Mouse (Mus musculus) liver, embryonic 13.5 days (tissue): ENCODE measurements at regions not wholly inside any gene's neighbourhood (a gene's known extent, or its start where the extent isn't known, plus 50 kb on each side); places are given as distances from the start of the nearest gene placed in this dataset.
"Not testable (repeated sequence)": the region's sequence is repeated elsewhere in the genome, so short reads cannot be mapped to it uniquely, and the experiment has no call there.

Source experiments
- ATAC-seq: fragments of 200-750 bp; cut with Nextera tagmentation; 2 replicates; pipeline ENCODE4 v1.8.0; 2017; ENCODE audit warnings: low read depth, mild to moderate bottlenecking, moderate number of reproducible peaks, moderate library complexity
- DNase-seq: peaks from one replicate; pipeline ENCODE4 v3.0.0; 2022
- H3K27ac ChIP-seq: fragments of 300-500 bp; sonication (generic); 2 replicates; pipeline ENCODE4 v1.5.1; 2015; ENCODE audit warnings: moderate library complexity, mild to moderate bottlenecking, inconsistent platforms
- H3K27me3 ChIP-seq: fragments of 300-500 bp; sonication (generic); 2 replicates; pipeline ENCODE4 v1.6.1; 2015; ENCODE audit warnings: mild to moderate bottlenecking, inconsistent platforms
- H3K36me3 ChIP-seq: fragments of 300-500 bp; sonication (generic); 2 replicates; pipeline ENCODE4 v1.6.1; 2015; ENCODE audit warnings: mild to moderate bottlenecking, inconsistent platforms
- H3K4me1 ChIP-seq: fragments of 300-500 bp; sonication (generic); replicated peaks from 2 replicates; pipeline ENCODE4 v1.6.1; 2015; ENCODE audit warnings: inconsistent platforms
- H3K4me2 ChIP-seq: fragments of 300-500 bp; sonication (generic); 2 replicates; pipeline ENCODE4 v1.6.1; 2015; ENCODE audit warnings: inconsistent platforms, mild to moderate bottlenecking, moderate library complexity
- H3K4me3 ChIP-seq: fragments of 300-500 bp; sonication (generic); replicated peaks from 2 replicates; pipeline ENCODE4 v1.5.1; 2015; ENCODE audit warnings: mild to moderate bottlenecking, inconsistent platforms
- H3K9ac ChIP-seq: fragments of 300-500 bp; sonication (generic); 2 replicates; pipeline ENCODE4 v1.6.1; 2015; ENCODE audit warnings: mild to moderate bottlenecking, inconsistent platforms
- H3K9me3 ChIP-seq: fragments of 300-500 bp; sonication (generic); replicated peaks from 2 replicates; pipeline ENCODE4 v1.6.1; 2016; ENCODE audit warnings: inconsistent platforms
- WGBS: fragments of 180-500 bp; shearing (Covaris S2); methylation state at CpG from one replicate; pipeline ENCODE4 v1.1.7; 2015; ENCODE audit not compliant: insufficient replicate concordance; 5-methylcytosine and 5-hydroxymethylcytosine counted together

DNA sequence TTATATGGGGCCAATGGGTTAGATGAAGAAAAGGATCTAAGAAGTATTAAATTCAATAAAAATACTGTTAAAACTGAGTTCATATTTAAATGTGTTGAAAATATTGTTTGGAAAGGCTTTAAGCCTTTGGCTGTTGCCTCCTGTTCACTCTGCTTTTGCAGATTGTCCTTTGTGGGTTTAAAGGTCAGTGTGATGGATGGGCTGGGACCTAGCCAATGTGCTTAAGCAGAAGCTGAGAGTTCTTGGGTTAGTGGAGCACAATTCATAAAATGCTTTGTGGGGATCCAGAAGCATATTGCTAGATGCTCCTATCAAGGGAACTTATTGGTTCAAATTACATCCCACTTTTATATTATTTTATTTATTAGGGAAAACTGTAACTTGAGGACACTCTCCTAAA lies 402.4 kb upstream of the Stxbp6 start:
- Histone ChIP-seq H3K4me1 (no peaks in the 10 kb centered on the region), H3K9ac (no peak overlapping the region), H3K4me3 (no peak overlapping the region), H3K4me2 (no peak overlapping the region), H3K27me3 (no peaks in the 10 kb centered on the region), H3K9me3 (no peaks in the 10 kb centered on the region), H3K36me3 (no peaks in the 10 kb centered on the region), H3K27ac (no peak overlapping the region)
- ATAC-seq (no peak), DNase-seq (no peak)

GRCm38 (mm10) chr12:45468093-45468492 lies 393.6 kb upstream of the Stxbp6 start:
- no peak for ATAC-seq

DNA sequence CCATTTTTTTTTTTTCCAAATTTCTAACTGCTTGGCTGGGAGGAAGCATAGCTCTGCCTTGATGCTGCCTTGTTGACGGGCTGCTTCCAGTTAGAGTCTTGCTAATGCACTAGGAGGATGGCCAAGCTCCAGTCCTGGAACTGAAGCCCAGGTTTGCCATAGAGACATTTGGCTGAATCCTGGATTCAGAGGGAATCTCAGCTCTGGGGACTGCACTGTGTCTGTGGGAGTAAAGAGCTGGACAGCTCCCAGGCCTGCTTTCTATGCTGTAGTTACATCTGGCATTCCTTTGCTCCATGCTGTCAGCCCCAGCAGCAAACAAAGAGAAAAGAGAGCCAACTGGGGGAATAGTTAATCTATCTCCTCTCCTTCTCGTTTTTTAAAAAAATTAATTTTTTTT lies 392.5 kb upstream of the Stxbp6 start:
- H3K4me2 ChIP-seq = no peak overlapping the region
- no peak overlapping the region for H3K4me3 ChIP-seq
- no peaks in the 10 kb centered on the region for H3K27me3 ChIP-seq
- ATAC-seq (no peak), DNase-seq (no peak)
- H3K9me3 ChIP-seq = no peaks in the 10 kb centered on the region
- H3K9ac ChIP-seq = no peak overlapping the region
- 23% methylated on average over 2 of the region's 2 CpGs for WGBS
- H3K36me3 ChIP-seq = no peaks in the 10 kb centered on the region
- H3K27ac ChIP-seq = no peak overlapping the region
- H3K4me1 ChIP-seq = no peaks in the 10 kb centered on the region

More at GRCm38 (mm10) chr12:45468093-45468492, 393.6 kb upstream of the Stxbp6 start:
- Histone ChIP-seq H3K27me3 (no peaks in the 10 kb centered on the region), H3K27ac (no peak overlapping the region), H3K4me3 (no peak overlapping the region), H3K4me2 (no peak overlapping the region), H3K36me3 (no peaks in the 10 kb centered on the region), H3K9ac (no peak overlapping the region), H3K4me1 (no peaks in the 10 kb centered on the region), H3K9me3 (no peaks in the 10 kb centered on the region)
- no peak for DNase-seq
- WGBS = 48% methylated on average over 3 of the region's 3 CpGs

DNA sequence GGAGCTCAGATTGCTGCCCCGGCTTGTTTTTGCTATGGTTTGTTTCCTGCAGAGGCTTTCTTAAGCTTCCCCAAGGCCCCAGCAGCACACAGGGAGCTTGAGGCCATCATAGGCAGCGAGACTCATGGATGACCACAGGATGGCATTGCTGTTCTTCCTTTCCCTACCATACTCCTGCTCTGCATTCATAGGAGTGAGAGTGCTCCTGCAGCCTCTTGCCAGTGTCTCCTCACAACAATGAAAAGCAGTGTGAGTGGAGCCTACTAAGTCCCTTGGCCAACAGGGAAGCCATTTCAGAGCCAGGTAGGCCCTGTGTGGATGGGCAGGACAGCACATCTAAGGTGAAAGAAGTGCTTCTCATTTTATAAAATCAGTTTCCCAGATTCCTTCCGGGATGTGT lies 391.6 kb upstream of the Stxbp6 start:
- ATAC-seq (no peak), DNase-seq (no peak)
- no peak overlapping the region for H3K27ac ChIP-seq
- H3K4me2 ChIP-seq = no peak overlapping the region
- no peaks in the 10 kb centered on the region for H3K27me3 ChIP-seq
- H3K36me3 ChIP-seq = no peaks in the 10 kb centered on the region
- no peaks in the 10 kb centered on the region for H3K9me3 ChIP-seq
- H3K4me3 ChIP-seq = no peak overlapping the region
- no peak overlapping the region for H3K9ac ChIP-seq
- 63% methylated on average over 3 of the region's 3 CpGs for WGBS
- H3K4me1 ChIP-seq = no peaks in the 10 kb centered on the region

DNA sequence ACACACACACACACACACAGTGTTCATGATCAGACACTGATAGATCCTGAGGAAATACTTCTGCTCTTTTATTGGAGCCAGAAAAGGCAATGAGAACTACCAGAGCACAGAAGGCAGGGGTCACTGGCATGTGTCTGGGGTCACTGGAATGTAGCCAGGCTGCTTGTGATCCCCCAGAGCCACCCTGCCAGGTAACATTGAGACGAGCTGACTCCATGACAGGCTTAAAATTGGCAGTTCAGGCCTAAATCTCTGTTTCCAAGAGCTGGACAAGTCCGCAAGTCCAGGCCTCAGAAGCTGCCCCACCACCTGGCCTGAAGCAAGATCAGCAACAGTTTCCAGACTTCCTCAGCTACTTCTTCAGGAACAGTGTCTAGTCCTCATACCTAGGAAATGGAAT lies 390.4 kb upstream of the Stxbp6 start:
- ATAC-seq (no peak), DNase-seq (no peak)
- H3K9ac ChIP-seq = no peak overlapping the region
- no peaks in the 10 kb centered on the region for H3K36me3 ChIP-seq
- 67% methylated on average over 2 of the region's 2 CpGs for WGBS
- H3K27ac ChIP-seq = no peak overlapping the region
- no peaks in the 10 kb centered on the region for H3K9me3 ChIP-seq
- H3K4me2 ChIP-seq = no peak overlapping the region
- no peaks in the 10 kb centered on the region for H3K4me1 ChIP-seq
- H3K27me3 ChIP-seq = no peaks in the 10 kb centered on the region
- no peak overlapping the region for H3K4me3 ChIP-seq

DNA sequence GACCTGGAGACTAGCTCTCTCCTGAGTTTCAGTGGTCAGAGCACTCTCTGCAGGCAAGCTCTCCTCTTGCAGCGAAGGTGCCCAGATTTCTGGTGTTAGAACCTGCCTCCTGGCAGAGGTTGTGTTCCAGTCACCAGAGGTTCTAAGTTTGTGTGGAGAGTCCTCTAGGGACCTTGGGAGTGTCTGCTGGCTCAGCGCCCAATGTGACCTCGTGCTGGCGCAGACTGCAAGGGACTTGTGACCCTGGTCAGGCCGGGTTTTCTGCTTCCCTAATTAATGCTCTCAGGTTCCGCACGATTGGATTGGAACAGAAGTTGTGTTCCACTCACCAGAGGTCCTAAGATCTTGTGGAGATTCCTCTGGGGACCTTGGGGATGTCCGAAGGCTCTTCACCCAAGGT lies 384.2 kb upstream of the Stxbp6 start:
- H3K4me2 ChIP-seq, H3K36me3 ChIP-seq, ATAC-seq, H3K27me3 ChIP-seq, DNase-seq, H3K9me3 ChIP-seq, H3K4me1 ChIP-seq, H3K4me3 ChIP-seq, H3K9ac ChIP-seq, H3K27ac ChIP-seq: not testable (repeated sequence)
- 72% methylated on average over 8 of the region's 8 CpGs for WGBS

- no peak overlapping the region for H3K27ac ChIP-seq
- no peaks in the 10 kb centered on the region for H3K36me3 ChIP-seq
- no peaks in the 10 kb centered on the region for H3K9me3 ChIP-seq
- H3K9ac ChIP-seq = no peak overlapping the region
- no peak overlapping the region for H3K4me3 ChIP-seq
- H3K27me3 ChIP-seq = no peaks in the 10 kb centered on the region
- WGBS = 50% methylated on average over 8 of the region's 8 CpGs
- DNase-seq = no peak
- ATAC-seq = no peak
- no peaks in the 10 kb centered on the region for H3K4me1 ChIP-seq
- H3K4me2 ChIP-seq = no peak overlapping the region
Measured at GRCm38 (mm10) chr12:45443512-45444190, 369.1 kb upstream of the Stxbp6 start.

DNA sequence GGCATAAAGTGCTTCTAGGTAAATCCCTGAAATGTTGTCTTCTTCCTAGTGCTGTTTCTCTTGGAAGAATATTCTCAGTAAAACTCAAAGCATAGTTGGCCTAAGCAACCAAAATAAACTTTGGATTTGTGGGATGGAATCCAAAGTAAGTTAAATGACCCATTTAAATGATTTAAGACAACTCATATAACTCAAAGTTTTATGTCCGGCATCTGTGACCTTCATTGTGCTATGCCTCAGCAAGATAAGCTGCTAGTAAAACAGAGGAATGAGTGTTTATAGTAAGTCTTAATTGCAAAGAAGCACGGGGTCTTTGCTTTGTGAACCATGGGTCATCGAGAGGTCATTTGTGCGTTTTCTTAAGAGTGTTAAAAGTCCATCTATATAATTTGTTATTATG lies 368.0 kb upstream of the Stxbp6 start:
- ATAC-seq (no peak), DNase-seq (no peak)
- Histone ChIP-seq H3K9me3 (no peaks in the 10 kb centered on the region), H3K36me3 (no peaks in the 10 kb centered on the region), H3K4me3 (no peak overlapping the region), H3K9ac (no peak overlapping the region), H3K4me1 (no peaks in the 10 kb centered on the region), H3K27me3 (no peaks in the 10 kb centered on the region), H3K4me2 (no peak overlapping the region), H3K27ac (no peak overlapping the region)
- 52% methylated on average over 4 of the region's 4 CpGs for WGBS

- 64% methylated on average over 2 of the region's 2 CpGs for WGBS
- H3K36me3 ChIP-seq = no peaks in the 10 kb centered on the region
- H3K4me2 ChIP-seq = no peak overlapping the region
- H3K4me3 ChIP-seq = no peak overlapping the region
- no peak for DNase-seq
- ATAC-seq = no peak
- H3K4me1 ChIP-seq = no peaks in the 10 kb centered on the region
- no peak overlapping the region for H3K9ac ChIP-seq
- no peak overlapping the region for H3K27ac ChIP-seq
- H3K9me3 ChIP-seq = no peaks in the 10 kb centered on the region
- H3K27me3 ChIP-seq = no peaks in the 10 kb centered on the region
Measured at GRCm38 (mm10) chr12:45439745-45440144, 365.2 kb upstream of the Stxbp6 start.

- no peaks in the 10 kb centered on the region for H3K36me3 ChIP-seq
- no peaks in the 10 kb centered on the region for H3K27me3 ChIP-seq
- H3K9ac ChIP-seq = no peak overlapping the region
- DNase-seq (no peak), ATAC-seq (no peak)
- H3K4me1 ChIP-seq = no peaks in the 10 kb centered on the region
- no peak overlapping the region for H3K27ac ChIP-seq
- no peak overlapping the region for H3K4me2 ChIP-seq
- no peaks in the 10 kb centered on the region for H3K9me3 ChIP-seq
- H3K4me3 ChIP-seq = no peak overlapping the region
Measured at GRCm38 (mm10) chr12:45437271-45437670, 362.8 kb upstream of the Stxbp6 start.

DNA sequence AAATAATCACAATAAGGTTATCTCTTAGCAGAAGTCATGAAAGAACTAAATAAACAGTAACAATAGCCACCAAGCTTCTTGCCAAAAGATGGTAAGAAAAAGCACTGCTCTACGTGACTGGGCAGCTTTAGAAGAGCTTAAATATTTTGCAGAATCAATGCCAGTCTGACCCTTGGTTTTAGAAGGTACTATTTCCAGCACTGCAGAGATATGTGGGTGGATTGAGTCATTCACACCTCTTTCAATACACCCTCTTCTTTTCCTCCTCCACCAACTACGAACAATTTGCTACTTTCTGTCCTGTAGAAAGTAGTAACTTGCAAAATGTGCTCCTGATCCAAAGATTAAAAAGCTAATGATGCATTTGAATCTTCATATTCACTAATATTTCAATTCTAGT lies 324.9 kb upstream of the Stxbp6 start:
- ATAC-seq (no peak), DNase-seq (no peak)
- H3K9me3 ChIP-seq = no peaks in the 10 kb centered on the region
- WGBS = 39% methylated on average over 2 of the region's 2 CpGs
- H3K9ac ChIP-seq = no peak overlapping the region
- no peaks in the 10 kb centered on the region for H3K36me3 ChIP-seq
- H3K27me3 ChIP-seq = no peaks in the 10 kb centered on the region
- H3K4me2 ChIP-seq = no peak overlapping the region
- H3K4me1 ChIP-seq = no peaks in the 10 kb centered on the region
- no peak overlapping the region for H3K4me3 ChIP-seq
- no peak overlapping the region for H3K27ac ChIP-seq

DNA sequence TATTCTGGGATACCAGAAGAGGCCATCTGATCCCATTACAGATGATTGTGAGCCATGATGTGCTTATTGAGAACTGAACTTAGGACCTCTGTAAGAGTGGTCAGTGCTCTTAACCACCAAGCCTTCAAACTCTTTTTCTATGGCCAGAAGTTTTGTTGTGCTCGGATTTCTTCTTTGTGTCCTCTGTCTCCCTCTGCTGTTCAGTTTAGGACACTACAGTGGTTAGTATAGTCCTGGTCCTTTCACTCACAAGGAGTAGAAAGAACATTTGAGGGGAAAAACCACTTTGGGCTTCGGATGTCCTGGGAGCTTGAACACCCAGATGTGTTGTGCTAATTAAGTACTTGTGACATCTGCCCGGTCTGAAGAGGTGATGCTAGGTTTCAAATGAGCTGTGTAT lies 310.4 kb upstream of the Stxbp6 start:
- no peaks in the 10 kb centered on the region for H3K27me3 ChIP-seq
- H3K27ac ChIP-seq = no peak overlapping the region
- no peak overlapping the region for H3K9ac ChIP-seq
- no peak for DNase-seq
- no peak overlapping the region for H3K4me2 ChIP-seq
- no peaks in the 10 kb centered on the region for H3K36me3 ChIP-seq
- WGBS = 51% methylated on average over 3 of the region's 3 CpGs
- H3K9me3 ChIP-seq = no peaks in the 10 kb centered on the region
- no peaks in the 10 kb centered on the region for H3K4me1 ChIP-seq
- ATAC-seq = no peak
- H3K4me3 ChIP-seq = no peak overlapping the region
